Mouse (Mus musculus): ENCODE data around the gene Rab14.

The Rab14 gene

GRCm38 (mm10) chr2:35199971-35200897 is 686 bp downstream of the Rab14 start:
- DNase-seq (ENCODE audit: low read depth, low spot score) = no peak

DNA sequence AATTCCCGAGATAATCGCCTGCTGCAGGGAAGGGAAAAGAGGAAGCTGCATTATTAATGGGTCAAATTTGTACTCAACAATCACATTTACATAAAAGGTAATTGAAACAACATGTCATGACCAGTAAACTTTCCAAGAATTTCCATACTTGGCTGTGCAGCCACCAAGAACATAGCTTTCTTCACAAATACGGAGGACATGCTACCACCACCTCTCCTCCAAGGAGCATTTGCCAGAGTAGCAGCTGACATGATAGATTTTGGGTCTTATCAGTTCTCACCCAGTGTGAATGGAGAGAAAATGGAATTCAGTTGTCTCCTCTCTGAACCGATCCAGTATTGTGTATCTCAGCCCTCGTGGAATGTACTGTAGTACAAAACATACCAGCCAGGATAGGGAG is 1.4 kb downstream of the Rab14 start:
- no peak for DNase-seq (ENCODE audit: low read depth, low spot score)

- no peak for DNase-seq (ENCODE audit: low read depth, low spot score)
Measured at GRCm38 (mm10) chr2:35195626-35196544, 5.0 kb downstream of the Rab14 start.

DNA sequence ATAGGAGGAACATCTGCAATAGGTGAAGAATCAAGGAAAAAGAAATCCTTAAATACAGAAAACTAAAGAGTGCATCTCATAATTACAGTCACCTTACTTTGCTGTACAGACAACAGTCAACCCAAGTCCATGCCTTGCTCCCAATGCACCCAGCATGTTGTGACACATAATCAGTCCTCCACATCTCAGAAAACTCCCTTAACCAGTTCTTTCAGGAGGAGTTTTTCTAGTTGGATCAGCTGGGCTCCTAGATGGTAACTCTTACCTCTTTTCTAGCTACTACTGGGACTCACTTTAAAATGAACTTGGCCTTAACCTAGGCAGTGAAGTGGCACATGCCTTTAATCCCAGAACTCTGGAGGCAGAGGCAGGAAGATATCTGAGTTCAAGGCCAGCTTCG is 6.9 kb downstream of the Rab14 start:
- no peak for DNase-seq (ENCODE audit: low read depth, low spot score)

GRCm38 (mm10) chr2:35188929-35189328 is 12.0 kb downstream of the Rab14 start:
- DNase-seq (ENCODE audit: low read depth, low spot score) = no peak

GRCm38 (mm10) chr2:35183115-35183673 is 17.7 kb downstream of the Rab14 start:
- no peak for DNase-seq (ENCODE audit: low read depth, low spot score)

- DNase-seq (ENCODE audit: low read depth, low spot score) = no peak
Measured at GRCm38 (mm10) chr2:35178153-35178552, 22.8 kb downstream of the Rab14 start.

- no peak for DNase-seq (ENCODE audit: low read depth, low spot score)
Measured at GRCm38 (mm10) chr2:35175281-35176065, 25.4 kb downstream of the Rab14 start.

GRCm38 (mm10) chr2:35174100-35174499 is 26.8 kb downstream of the Rab14 start:
- DNase-seq (ENCODE audit: low read depth, low spot score) = peak; percentile 13

- DNase-seq (ENCODE audit: low read depth, low spot score) = no peak
Measured at GRCm38 (mm10) chr2:35173666-35174065, 27.3 kb downstream of the Rab14 start.

GRCm38 (mm10) chr2:35172246-35172645 is 28.7 kb downstream of the Rab14 start:
- no peak for DNase-seq (ENCODE audit: low read depth, low spot score)

GRCm38 (mm10) chr2:35171341-35171861 is 29.5 kb downstream of the Rab14 start:
- DNase-seq (ENCODE audit: low read depth, low spot score) = no peak

DNA sequence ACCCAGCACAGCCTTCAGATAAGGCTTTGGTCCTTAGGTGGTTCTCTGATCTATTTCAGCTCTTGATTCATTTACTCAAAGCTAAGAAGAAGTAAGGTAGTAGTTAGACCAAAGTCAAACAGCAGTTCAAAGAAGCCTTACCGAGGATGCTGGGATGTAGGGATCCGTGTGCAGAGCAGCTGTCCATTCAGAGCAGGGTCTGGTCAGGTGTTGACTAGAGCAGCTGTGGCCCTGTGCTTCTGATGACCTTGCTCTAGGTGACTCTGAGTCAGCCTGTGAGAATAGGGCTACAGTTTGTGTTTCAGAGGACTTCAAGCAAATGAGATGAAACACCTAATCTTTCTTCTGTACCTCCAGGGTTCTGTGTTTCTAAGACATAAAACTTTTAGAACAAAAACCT is 31.5 kb downstream of the Rab14 start:
- DNase-seq (ENCODE audit: low read depth, low spot score) = no peak

- DNase-seq (ENCODE audit: low read depth, low spot score) = no peak
Measured at GRCm38 (mm10) chr2:35166816-35167215, 34.1 kb downstream of the Rab14 start.

GRCm38 (mm10) chr2:35165416-35165815 is 35.5 kb downstream of the Rab14 start:
- no peak for DNase-seq (ENCODE audit: low read depth, low spot score)

DNA sequence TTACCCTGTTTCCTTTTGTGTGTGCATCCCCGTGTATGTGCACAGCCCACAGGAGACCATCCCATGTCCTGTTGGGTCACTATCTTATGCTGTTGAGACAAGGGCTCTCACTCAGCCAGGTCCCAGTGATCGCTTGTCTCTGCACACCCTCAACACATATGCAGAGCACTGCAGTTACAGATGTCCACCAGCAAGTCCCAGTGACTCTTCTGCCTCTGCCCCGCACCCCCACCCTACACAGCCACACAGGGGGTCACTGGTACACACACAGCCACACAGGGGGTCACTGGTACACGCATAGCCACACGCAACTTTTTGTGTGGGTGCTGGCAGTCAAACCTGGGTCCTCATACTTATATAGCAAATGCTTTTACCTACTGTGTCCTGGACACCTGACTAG is 37.5 kb downstream of the Rab14 start:
- DNase-seq (ENCODE audit: low read depth, low spot score) = no peak

DNA sequence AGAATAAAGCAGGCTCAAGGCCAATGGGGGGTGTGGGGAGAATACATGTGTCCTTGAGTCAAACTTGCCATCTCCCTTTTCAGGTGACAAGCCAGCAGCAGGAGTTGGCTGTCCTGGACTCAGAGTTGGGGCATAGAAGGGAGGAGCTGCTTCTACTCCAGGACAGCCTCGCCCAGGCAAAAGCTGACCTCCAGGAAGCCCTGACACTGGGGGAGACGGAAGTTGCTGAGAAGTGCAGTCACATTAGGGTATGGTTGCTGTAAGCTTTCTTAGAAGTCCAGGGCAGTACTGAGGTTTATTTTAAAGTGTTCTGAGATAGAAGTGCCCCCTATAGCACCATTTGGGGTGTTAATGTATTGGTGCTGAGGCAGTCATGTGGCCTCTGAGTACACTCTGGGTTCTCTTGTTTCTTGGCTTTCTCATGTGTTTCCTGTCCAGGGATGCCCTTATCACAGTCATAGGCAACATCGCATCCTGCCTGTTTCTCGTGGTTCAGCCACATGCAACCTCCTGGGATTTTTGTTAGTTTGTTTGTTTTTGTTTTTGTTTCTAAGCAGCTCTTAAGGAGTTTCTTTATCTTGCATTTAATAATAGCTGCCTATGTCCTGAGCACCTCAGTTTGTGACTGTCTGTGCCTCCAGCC is 39.0 kb downstream of the Rab14 start:
- no peak for DNase-seq (ENCODE audit: low read depth, low spot score)

DNA sequence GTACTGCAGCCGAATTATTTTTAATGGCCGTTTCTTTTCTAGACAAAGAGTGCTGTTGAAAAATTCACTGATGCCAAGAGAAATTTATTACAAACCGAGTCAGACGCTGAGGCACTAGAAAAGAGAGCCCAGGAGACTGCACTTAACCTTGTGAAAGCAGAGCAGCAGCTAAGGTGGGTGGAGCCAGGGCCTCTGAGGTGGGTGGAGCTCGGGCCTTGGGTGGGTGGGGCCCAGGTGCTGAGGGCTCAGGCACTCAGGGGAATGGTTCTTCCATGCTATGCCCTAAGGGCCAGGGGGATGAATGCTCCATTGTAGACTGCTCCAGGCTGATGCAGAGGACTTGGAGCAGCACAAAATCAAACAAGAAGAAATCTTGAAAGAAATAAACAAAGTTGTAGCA is 40.7 kb downstream of the Rab14 start:
- DNase-seq (ENCODE audit: low read depth, low spot score) = no peak

GRCm38 (mm10) chr2:35158358-35158757 is 42.6 kb downstream of the Rab14 start:
- no peak for DNase-seq (ENCODE audit: low read depth, low spot score)

- DNase-seq (ENCODE audit: low read depth, low spot score) = no peak
Measured at GRCm38 (mm10) chr2:35157836-35158235, 43.1 kb downstream of the Rab14 start.

GRCm38 (mm10) chr2:35156985-35157384 is 43.9 kb downstream of the Rab14 start:
- DNase-seq (ENCODE audit: low read depth, low spot score) = no peak

Data from forelimb bud, embryonic 11.5 days (tissue).